Mouse (Mus musculus): Measurements from ENCODE around the gene Gm3618. TPM values are rescaled to one million over a fixed set of nuclear protein-coding genes. Genes with fewer than 3 reads are reported as not detected.
"Not testable (repeated sequence)": the region's sequence is repeated elsewhere in the genome, so short reads cannot be mapped to it uniquely, and the experiment has no call there.

Gene Gm3618
- total RNA-seq (2014; rRNA removed) (not detected in 2 replicates), polyA plus RNA-seq (2015; fragmentation: Nextera tagmentation; extraction: Ambion mirVana) (not detected in 2 replicates)

DNA sequence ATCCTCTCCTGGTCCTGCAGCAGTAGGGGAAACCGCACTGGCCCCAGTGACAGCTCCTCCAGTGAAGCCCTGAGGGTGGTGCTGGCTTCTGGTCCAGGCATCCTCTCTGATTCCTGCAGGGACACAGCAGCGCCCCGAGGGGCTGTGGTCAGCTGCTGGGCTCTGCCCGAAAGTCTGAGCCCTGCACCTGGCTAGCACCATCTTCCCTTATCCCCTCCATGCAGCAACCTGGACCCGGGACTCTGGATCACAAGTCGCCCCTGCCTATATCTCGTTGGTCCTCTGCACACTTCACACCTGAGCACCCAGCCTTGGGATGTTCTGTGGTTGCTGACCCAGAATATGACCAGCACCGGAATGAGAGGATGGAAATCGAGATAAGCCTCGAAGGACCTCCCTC lies at the start of gene Gm3618:
TSS of gene Gm3618 (minus strand) at position 101 of the 400 bp plus-strand sequence.
- not testable (repeated sequence) for ATAC-seq (ENCODE audit: low FRiP score)
- no CpG with 5 or more reads among the region's 10 CpGs for WGBS

DNA sequence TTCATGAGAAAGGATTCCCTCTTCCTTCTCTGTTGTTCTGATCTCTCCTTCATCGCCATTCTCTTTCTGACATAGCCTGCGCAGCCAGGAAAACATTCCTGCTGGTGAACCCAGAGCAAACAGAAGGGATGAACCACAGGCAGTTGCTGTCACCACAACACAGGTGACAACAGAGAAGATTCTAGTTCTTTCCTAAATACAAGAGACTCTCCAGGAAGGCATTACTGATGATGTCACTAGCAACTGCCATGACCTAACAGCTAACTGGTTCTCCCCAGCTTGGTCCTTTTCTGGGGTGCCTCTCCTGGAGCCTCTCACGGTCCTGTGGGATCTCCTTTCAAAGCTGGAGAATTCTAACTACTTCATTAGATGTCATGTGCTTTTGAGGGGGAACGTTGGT lies 46.7 kb upstream of the Gm3618 start, which contains the start of gene Gm16440:
TSS of gene Gm16440 (minus strand) at position 101 of the 400 bp plus-strand sequence.
- not testable (repeated sequence) for H3K27me3 ChIP-seq (ENCODE audit: insufficient read depth, low read length); H3K4me1 ChIP-seq (ENCODE audit: insufficient read depth, low read length); ATAC-seq (ENCODE audit: low FRiP score); DNase-seq (ENCODE audit: low spot score); H3K4me2 ChIP-seq (ENCODE audit: low read depth, low read length, poor library complexity, severe bottlenecking); H3K9me3 ChIP-seq (ENCODE audit: low read length); H3K4me3 ChIP-seq (ENCODE audit: low read depth, low read length); H3K9ac ChIP-seq (replicated peaks; ENCODE audit: low read length, poor library complexity, severe bottlenecking); H3K27ac ChIP-seq (ENCODE audit: low read depth, low read length); H3K36me3 ChIP-seq (ENCODE audit: insufficient read depth, low read length)
- WGBS: 83% methylated on average over 2 of the region's 4 CpGs

More for the DNA sequence above, at the start of gene Gm3618:
- H3K4me2 ChIP-seq (ENCODE audit: low read depth, low read length, poor library complexity, severe bottlenecking); H3K27ac ChIP-seq (ENCODE audit: low read depth, low read length); DNase-seq (ENCODE audit: low spot score); H3K9me3 ChIP-seq (ENCODE audit: low read length); H3K36me3 ChIP-seq (ENCODE audit: insufficient read depth, low read length); H3K4me3 ChIP-seq (ENCODE audit: low read depth, low read length); H3K9ac ChIP-seq (replicated peaks; ENCODE audit: low read length, poor library complexity, severe bottlenecking); H3K4me1 ChIP-seq (ENCODE audit: insufficient read depth, low read length); H3K27me3 ChIP-seq (ENCODE audit: insufficient read depth, low read length): not testable (repeated sequence)

DNA sequence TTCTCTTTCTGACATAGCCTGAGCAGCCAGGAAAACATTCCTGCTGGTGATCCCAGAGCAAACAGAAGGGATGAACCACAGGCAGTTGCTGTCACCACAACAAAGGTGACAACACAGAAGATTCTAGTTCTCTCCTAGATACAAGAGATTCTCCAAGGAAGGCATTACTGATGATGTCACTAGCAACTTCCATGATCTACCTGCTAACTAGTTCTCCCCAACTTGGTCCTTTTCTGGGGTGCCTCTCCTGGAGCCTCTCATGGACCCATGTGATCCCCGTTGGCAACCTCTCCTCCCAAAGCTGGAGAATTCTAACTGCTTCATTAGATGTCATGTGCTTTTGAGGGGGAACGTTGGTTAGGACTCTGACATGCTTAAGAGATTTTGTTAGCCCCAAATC lies 38.7 kb downstream of the Gm3618 start, which contains the start of gene Gm21103:
TSS of gene Gm21103 (minus strand) at position 101 of the 400 bp plus-strand sequence.
- WGBS: 81% methylated on average over 2 of the region's 2 CpGs

DNA sequence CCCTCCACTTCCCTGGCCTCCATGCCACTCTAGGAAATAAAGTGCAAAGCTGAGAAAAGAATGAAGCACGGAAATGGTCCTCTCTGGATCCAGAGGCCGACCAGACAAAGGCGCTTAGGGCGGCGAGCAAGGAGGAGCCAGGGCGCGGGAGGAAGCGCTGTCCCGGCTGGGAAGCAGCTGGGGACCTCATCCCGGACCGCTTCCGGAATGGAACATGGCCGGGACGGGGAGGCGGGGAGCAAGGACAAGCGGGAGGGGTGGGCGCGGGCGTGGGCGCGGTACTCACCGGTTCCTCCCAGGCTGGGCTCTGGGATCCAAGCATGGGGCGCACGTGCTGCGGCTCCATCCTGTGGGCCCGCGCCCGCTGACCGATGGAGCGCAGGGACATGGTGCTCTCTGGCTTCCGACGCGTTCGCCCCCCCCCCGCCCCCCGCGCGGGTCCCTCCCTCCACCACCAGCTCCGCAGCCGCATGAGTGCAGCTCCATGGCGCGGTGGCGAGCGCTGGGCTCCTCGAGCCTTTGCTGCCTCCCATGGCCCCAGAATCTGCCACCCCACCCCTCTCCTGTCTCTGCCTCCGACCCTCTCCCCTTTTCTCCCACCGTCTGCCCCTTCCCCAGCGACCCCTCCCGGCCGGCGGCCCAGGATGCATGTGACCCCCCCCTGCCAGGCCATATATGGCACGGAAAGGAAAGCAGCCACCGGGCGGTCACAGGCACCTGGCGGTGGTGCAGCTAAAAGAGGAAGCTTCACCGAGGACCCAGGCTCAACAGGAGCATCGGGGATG lies 56.4 kb downstream of the Gm3618 start, which contains the start of gene Gm3411:
TSS of gene Gm3411 (minus strand) at position 320 of the 785 bp plus-strand sequence.
- H3K27ac ChIP-seq (ENCODE audit: low read depth, low read length); H3K9me3 ChIP-seq (ENCODE audit: low read length); ATAC-seq (ENCODE audit: low FRiP score); H3K36me3 ChIP-seq (ENCODE audit: insufficient read depth, low read length); H3K4me1 ChIP-seq (ENCODE audit: insufficient read depth, low read length); H3K27me3 ChIP-seq (ENCODE audit: insufficient read depth, low read length): not testable (repeated sequence)
- DNase-seq (ENCODE audit: low spot score): peak; percentile 5
- WGBS: 2% methylated on average over 46 of the region's 57 CpGs
- Histone ChIP-seq H3K9ac (replicated peaks; ENCODE audit: low read length, poor library complexity, severe bottlenecking) (peak within 1 kb of the TSS; percentile 44; the same call in 1 of the 2 replicates), H3K4me2 (ENCODE audit: low read depth, low read length, poor library complexity, severe bottlenecking) (peak within 1 kb of the TSS; percentile 46; the same call in 1 of the 2 replicates), H3K4me3 (ENCODE audit: low read depth, low read length) (peak within 1 kb of the TSS; percentile 48)

More for the DNA sequence above, 38.7 kb downstream of the Gm3618 start, which contains the start of gene Gm21103:
- ATAC-seq (ENCODE audit: low FRiP score); DNase-seq (ENCODE audit: low spot score); H3K36me3 ChIP-seq (ENCODE audit: insufficient read depth, low read length); H3K27ac ChIP-seq (ENCODE audit: low read depth, low read length); H3K9me3 ChIP-seq (ENCODE audit: low read length); H3K27me3 ChIP-seq (ENCODE audit: insufficient read depth, low read length); H3K4me2 ChIP-seq (ENCODE audit: low read depth, low read length, poor library complexity, severe bottlenecking); H3K9ac ChIP-seq (replicated peaks; ENCODE audit: low read length, poor library complexity, severe bottlenecking); H3K4me1 ChIP-seq (ENCODE audit: insufficient read depth, low read length); H3K4me3 ChIP-seq (ENCODE audit: low read depth, low read length): not testable (repeated sequence)

Other genes with a start within 250 kb of the Gm3618 start
- gene Gm8206, start 249.7 kb downstream of the Gm3618 start, total RNA-seq (2014; rRNA removed): 4.4 and 5.6 TPM in 2 replicates
- 5.9 and 6.7 TPM in 2 replicates for gene Gm8206, start 249.7 kb downstream of the Gm3618 start, polyA plus RNA-seq (2015; fragmentation: Nextera tagmentation; extraction: Ambion mirVana)
- gene Gm3468, start 235.0 kb downstream of the Gm3618 start, total RNA-seq (2014; rRNA removed): 4.5 and 5.1 TPM in 2 replicates
- gene Gm3468, start 235.0 kb downstream of the Gm3618 start, polyA plus RNA-seq (2015; fragmentation: Nextera tagmentation; extraction: Ambion mirVana): 6.9 and 7.4 TPM in 2 replicates
- gene Gm3476, start 217.9 kb downstream of the Gm3618 start, total RNA-seq (2014; rRNA removed): not detected in 2 replicates
- not detected in 2 replicates for gene Gm3476, start 217.9 kb downstream of the Gm3618 start, polyA plus RNA-seq (2015; fragmentation: Nextera tagmentation; extraction: Ambion mirVana)
- not detected in 2 replicates for gene Gm21560, start 124.4 kb downstream of the Gm3618 start, total RNA-seq (2014; rRNA removed)
- gene Gm21560, start 124.4 kb downstream of the Gm3618 start, polyA plus RNA-seq (2015; fragmentation: Nextera tagmentation; extraction: Ambion mirVana): not detected in 2 replicates
- gene Gm3411, start 56.4 kb downstream of the Gm3618 start, total RNA-seq (2014; rRNA removed): 2.6 and 5.8 TPM in 2 replicates
- gene Gm3411, start 56.4 kb downstream of the Gm3618 start, polyA plus RNA-seq (2015; fragmentation: Nextera tagmentation; extraction: Ambion mirVana): 10.2 and 10.3 TPM in 2 replicates
- gene Gm21103, start 38.8 kb downstream of the Gm3618 start, total RNA-seq (2014; rRNA removed): not detected in 2 replicates
- 0.23 TPM in 1 of 2 replicates, not detected in the other for gene Gm21103, start 38.8 kb downstream of the Gm3618 start, polyA plus RNA-seq (2015; fragmentation: Nextera tagmentation; extraction: Ambion mirVana)
- not detected in 2 replicates for gene Gm16440, start 46.6 kb upstream of the Gm3618 start, total RNA-seq (2014; rRNA removed)
- gene Gm16440, start 46.6 kb upstream of the Gm3618 start, polyA plus RNA-seq (2015; fragmentation: Nextera tagmentation; extraction: Ambion mirVana): not detected in 2 replicates
- gene Gm3591, start 68.8 kb upstream of the Gm3618 start, total RNA-seq (2014; rRNA removed): 6.5 and 8.1 TPM in 2 replicates
- gene Gm3591, start 68.8 kb upstream of the Gm3618 start, polyA plus RNA-seq (2015; fragmentation: Nextera tagmentation; extraction: Ambion mirVana): 7.9 and 8.2 TPM in 2 replicates
- not detected in 2 replicates for gene Gm3594, start 100.9 kb upstream of the Gm3618 start, total RNA-seq (2014; rRNA removed)
- gene Gm3594, start 100.9 kb upstream of the Gm3618 start, polyA plus RNA-seq (2015; fragmentation: Nextera tagmentation; extraction: Ambion mirVana): not detected in 2 replicates
- gene Gm8356, start 193.6 kb upstream of the Gm3618 start, total RNA-seq (2014; rRNA removed): not detected in 2 replicates
- not detected in 2 replicates for gene Gm8356, start 193.6 kb upstream of the Gm3618 start, polyA plus RNA-seq (2015; fragmentation: Nextera tagmentation; extraction: Ambion mirVana)
- gene Gm3629, start 246.9 kb upstream of the Gm3618 start, total RNA-seq (2014; rRNA removed): 0.22 and 2.4 TPM in 2 replicates
- gene Gm3629, start 246.9 kb upstream of the Gm3618 start, polyA plus RNA-seq (2015; fragmentation: Nextera tagmentation; extraction: Ambion mirVana): 0.79 and 0.91 TPM in 2 replicates